Comparison of ENCODE assay signal across 21 mouse cellular contexts in genomic region chr5:66764129-66764528, GRCm38 (mm10). TPM values are rescaled to one million over a fixed set of nuclear protein-coding genes. Genes with fewer than 3 reads are reported as not detected.
"Had no signal": no experiment of that assay in that cellular context is flagged by ENCODE, and none has a peak within 500 bp of the region (broad histone marks: within the 10 kb centered on the region; RNA-seq: fewer than 3 reads in every experiment).

No protein-coding gene starts in this region.

- ATAC-seq: lung, postnatal 0 days; midbrain, embryonic 16.5 days had no signal

- H3K36me3 ChIP-seq: lung, embryonic 15.5 days; midbrain, embryonic 10.5 days; midbrain, embryonic 12.5 days; neural tube, embryonic 13.5 days; neural tube, embryonic 15.5 days had no signal

- H3K9ac ChIP-seq: lung, embryonic 15.5 days; midbrain, embryonic 12.5 days; neural tube, embryonic 13.5 days; neural tube, embryonic 15.5 days had no signal

- DNase-seq: lung, adult 18-20 months; lung, postnatal 14 days; lung, postnatal 4 days; midbrain, embryonic 14.5 days; retina, postnatal 1 day; right cerebral cortex, adult 18-20 months; right cerebral cortex, postnatal 25 days; right cerebral cortex, postnatal 4 days; spleen, adult 18-20 months; thymus, adult 18-20 months; thymus, postnatal 14 days; thymus, postnatal 36 days had no signal

- H3K4me3 ChIP-seq: lung, embryonic 15.5 days; midbrain, embryonic 10.5 days; midbrain, embryonic 12.5 days; myocyte; neural tube, embryonic 13.5 days; neural tube, embryonic 15.5 days had no signal

- H3K27ac ChIP-seq: lung, embryonic 15.5 days; midbrain, embryonic 10.5 days; midbrain, embryonic 12.5 days; neural tube, embryonic 13.5 days; neural tube, embryonic 15.5 days had no signal

- H3K4me1 ChIP-seq: midbrain, embryonic 10.5 days; midbrain, embryonic 12.5 days had no signal

- H3K4me2 ChIP-seq: lung, embryonic 15.5 days; midbrain, embryonic 12.5 days; neural tube, embryonic 13.5 days; neural tube, embryonic 15.5 days had no signal

- H3K27me3 ChIP-seq: lung, embryonic 15.5 days; midbrain, embryonic 12.5 days; neural tube, embryonic 13.5 days; neural tube, embryonic 15.5 days had no signal

- H3K9me3 ChIP-seq: lung, embryonic 15.5 days; midbrain, embryonic 10.5 days; midbrain, embryonic 12.5 days; neural tube, embryonic 15.5 days had no signal

RNA-seq across cellular contexts. Expression of gene Limch1, which starts 18.5 kb away (rescaled TPM):
- total RNA-seq: megakaryocyte-erythroid progenitor cell, adult 5-6 weeks had no signal
